Mouse (Mus musculus) midbrain, embryonic 14.5 days (tissue): ENCODE measurements around the gene Kcns1. TPM values are rescaled to one million over a fixed set of nuclear protein-coding genes. Genes with fewer than 3 reads are reported as not detected.

ENCODE experiments used
- ATAC-seq: fragments of 200-750 bp; cut with Nextera tagmentation; 2 replicates; pipeline ENCODE4 v1.8.0; 2017; ENCODE audit warnings: moderate number of reproducible peaks, moderate library complexity; ENCODE audit not compliant: low FRiP score, low TSS enrichment
- DNase-seq: peaks from one replicate; pipeline ENCODE4 v3.0.0-alpha.2; 2015
- H3K27ac ChIP-seq: fragments of 300-500 bp; sonication (generic); replicated peaks from 2 replicates; pipeline ENCODE4 v1.5.1; 2014; ENCODE audit warnings: mild to moderate bottlenecking, low read depth, low read length, moderate library complexity
- H3K27me3 ChIP-seq: fragments of 300-500 bp; sonication (generic); 2 replicates; pipeline ENCODE4 v1.6.1; 2014; ENCODE audit warnings: low read length, control low read depth, mixed read lengths; ENCODE audit not compliant: control insufficient read depth, insufficient read depth
- H3K36me3 ChIP-seq: fragments of 300-500 bp; sonication (generic); 2 replicates; pipeline ENCODE4 v1.6.1; 2014; ENCODE audit warnings: low read length, control low read depth; ENCODE audit not compliant: control insufficient read depth, insufficient read depth
- H3K4me1 ChIP-seq: fragments of 300-500 bp; sonication (generic); 2 replicates; pipeline ENCODE4 v1.6.1; 2014; ENCODE audit warnings: mild to moderate bottlenecking, antibody characterized with exemption, low read length, control low read depth; ENCODE audit not compliant: control insufficient read depth, insufficient read depth
- H3K4me2 ChIP-seq: fragments of 300-500 bp; sonication (generic); 2 replicates; pipeline ENCODE4 v1.6.1; 2014; ENCODE audit warnings: mild to moderate bottlenecking, low read length, moderate library complexity
- H3K4me3 ChIP-seq: fragments of 300-500 bp; sonication (generic); replicated peaks from 2 replicates; pipeline ENCODE4 v1.5.1; 2014; ENCODE audit warnings: low read depth, low read length
- H3K9ac ChIP-seq: fragments of 300-500 bp; sonication (generic); replicated peaks from 2 replicates; pipeline ENCODE4 v1.6.1; 2014; ENCODE audit warnings: mild to moderate bottlenecking, low read length, moderate library complexity
- H3K9me3 ChIP-seq: fragments of 300-500 bp; sonication (generic); 2 replicates; pipeline ENCODE4 v1.6.1; 2016; ENCODE audit warnings: low read length, control low read depth, mixed read lengths; ENCODE audit not compliant: control insufficient read depth
- WGBS: fragments of 180-500 bp; shearing (Covaris S2); extraction: QIAGEN DNeasy Blood & Tissue Kit; methylation state at CpG from one replicate; pipeline ENCODE4 v1.1.7; 2014; 5-methylcytosine and 5-hydroxymethylcytosine counted together
- polyA plus RNA-seq: library from polyadenylated mRNA; unstranded; fragments of >200 nt; fragmentation: Nextera tagmentation; extraction: Ambion mirVana; gene quantifications from 2 replicates; pipeline ENCODE4 v1.2.1, GENCODE M21; 2014

Kcns1 gene
- polyA plus RNA-seq, 1 experiment from 2014 or later: 0.62 TPM

GRCm38 (mm10) chr2:164123169-164123766 is 47.6 kb downstream of the Kcns1 start:
- ATAC-seq (no peak), DNase-seq (no peak)
- H3K9me3 ChIP-seq: no peaks in the 10 kb centered on the region
- H3K4me2 ChIP-seq: no peak overlapping the region
- no peak overlapping the region for H3K27ac ChIP-seq
- H3K36me3 ChIP-seq: peaks cover 45% of the 10 kb centered on the region
- no peaks in the 10 kb centered on the region for H3K4me1 ChIP-seq
- no peak overlapping the region for H3K4me3 ChIP-seq
- WGBS: 89% methylated on average over 5 of the region's 5 CpGs
- H3K9ac ChIP-seq: no peak overlapping the region
- H3K27me3 ChIP-seq: no peaks in the 10 kb centered on the region

DNA sequence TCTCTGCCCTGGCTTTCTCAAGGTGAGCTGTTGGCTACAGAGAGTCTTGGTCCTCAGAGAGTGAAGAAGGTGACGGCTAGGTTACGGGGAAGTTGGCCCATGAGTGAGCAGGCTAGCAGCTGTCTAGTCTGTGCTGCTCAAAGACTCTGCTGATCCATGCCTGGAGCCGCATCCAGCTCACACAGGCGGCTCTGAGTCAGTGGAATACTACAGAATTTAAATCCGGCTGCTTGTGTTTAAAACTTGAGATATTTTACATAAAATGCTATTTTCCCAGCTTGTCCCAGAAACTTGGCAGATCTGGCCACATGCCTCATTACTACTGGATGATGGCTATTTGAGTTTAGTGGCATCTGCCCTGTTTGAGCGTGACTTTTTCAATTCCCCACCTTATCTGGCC is 51.4 kb downstream of the Kcns1 start:
- H3K4me2 ChIP-seq: no peak overlapping the region
- peaks cover 43% of the 10 kb centered on the region for H3K36me3 ChIP-seq
- no peak overlapping the region for H3K4me3 ChIP-seq
- 94% methylated on average over 6 of the region's 6 CpGs for WGBS
- no peak for DNase-seq
- H3K4me1 ChIP-seq: no peaks in the 10 kb centered on the region
- H3K9ac ChIP-seq: no peak overlapping the region
- H3K27ac ChIP-seq: no peak overlapping the region
- H3K9me3 ChIP-seq: no peaks in the 10 kb centered on the region
- no peak for ATAC-seq
- H3K27me3 ChIP-seq: no peaks in the 10 kb centered on the region

DNA sequence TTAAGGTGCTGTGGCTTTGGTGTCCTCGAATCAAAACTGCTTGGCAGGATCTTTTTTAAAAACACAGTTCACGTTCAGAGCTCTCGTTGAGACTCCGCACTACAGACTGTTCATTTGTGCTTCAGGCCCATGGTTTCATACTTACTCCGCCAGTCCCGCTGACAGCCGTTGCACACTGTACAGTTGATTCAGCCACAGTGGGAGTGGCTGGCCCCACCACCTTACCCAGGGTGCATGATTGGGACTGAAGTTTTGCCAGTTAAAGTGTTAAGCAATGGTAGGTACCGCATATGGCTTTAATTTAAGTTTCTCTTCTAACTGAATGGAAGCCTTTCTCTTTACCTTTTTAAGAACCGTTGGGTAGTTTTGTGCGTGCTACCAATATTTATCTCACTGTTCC is 55.4 kb downstream of the Kcns1 start:
- DNase-seq (no peak), ATAC-seq (no peak)
- no peaks in the 10 kb centered on the region for H3K4me1 ChIP-seq
- no peaks in the 10 kb centered on the region for H3K27me3 ChIP-seq
- no peak overlapping the region for H3K9ac ChIP-seq
- no peak overlapping the region for H3K4me2 ChIP-seq
- no peaks in the 10 kb centered on the region for H3K9me3 ChIP-seq
- WGBS: 94% methylated on average over 10 of the region's 10 CpGs
- H3K27ac ChIP-seq: no peak overlapping the region
- no peak overlapping the region for H3K4me3 ChIP-seq
- peaks cover 36% of the 10 kb centered on the region for H3K36me3 ChIP-seq

DNA sequence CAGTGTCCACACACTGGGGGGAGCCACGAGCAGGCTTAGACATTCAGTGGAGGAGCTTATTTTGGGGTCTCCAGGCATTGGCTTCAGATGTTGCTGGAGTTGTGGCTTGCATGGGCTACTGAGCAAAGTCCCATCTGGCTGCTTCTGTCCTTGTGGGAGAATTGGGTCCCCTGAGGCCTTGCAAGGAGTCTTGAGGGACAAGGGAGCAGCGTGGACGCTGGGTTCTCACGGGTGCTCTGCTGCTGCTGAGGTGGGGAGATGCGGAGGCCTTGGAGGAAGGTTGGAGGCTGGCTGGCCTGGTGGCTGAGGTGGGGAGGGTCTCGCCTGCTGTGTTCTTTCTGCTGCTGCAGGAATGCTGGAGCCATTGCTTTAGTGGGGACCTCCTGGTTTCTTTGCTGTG is 56.9 kb downstream of the Kcns1 start:
- 90% methylated on average over 6 of the region's 6 CpGs for WGBS
- no peak overlapping the region for H3K9ac ChIP-seq
- no peak overlapping the region for H3K27ac ChIP-seq
- peaks cover 26% of the 10 kb centered on the region for H3K36me3 ChIP-seq
- no peak overlapping the region for H3K4me3 ChIP-seq
- no peak for DNase-seq
- no peak for ATAC-seq
- no peaks in the 10 kb centered on the region for H3K4me1 ChIP-seq
- no peaks in the 10 kb centered on the region for H3K9me3 ChIP-seq
- H3K27me3 ChIP-seq: no peaks in the 10 kb centered on the region
- H3K4me2 ChIP-seq: no peak overlapping the region

Other genes starting within 250 kb of the Kcns1 start
- 394 and 437 TPM in 2 replicates for gene Ywhab, start 176.2 kb downstream of the Kcns1 start, polyA plus RNA-seq
- gene Pabpc1l, start 145.7 kb downstream of the Kcns1 start, polyA plus RNA-seq: 0.92 and 1.6 TPM in 2 replicates
- 26.3 and 35.0 TPM in 2 replicates for gene Stk4, start 100.8 kb downstream of the Kcns1 start, polyA plus RNA-seq
- gene Tomm34, start 99.9 kb downstream of the Kcns1 start, polyA plus RNA-seq: 46.3 and 50.3 TPM in 2 replicates
- gene Wfdc5, start 11.6 kb upstream of the Kcns1 start, polyA plus RNA-seq: not detected in 2 replicates
- not detected in 2 replicates for gene Wfdc12, start 19.5 kb upstream of the Kcns1 start, polyA plus RNA-seq
- gene Wfdc15a, start 29.0 kb upstream of the Kcns1 start, polyA plus RNA-seq: not detected in 2 replicates
- gene Wfdc15b, start 50.5 kb upstream of the Kcns1 start, polyA plus RNA-seq: not detected in 2 replicates
- not detected in 2 replicates for gene Svs2, start 67.4 kb upstream of the Kcns1 start, polyA plus RNA-seq
- not detected in 2 replicates for gene Svs3b, start 85.5 kb upstream of the Kcns1 start, polyA plus RNA-seq
- gene Svs4, start 107.3 kb upstream of the Kcns1 start, polyA plus RNA-seq: not detected in 2 replicates
- gene Svs3a, start 118.2 kb upstream of the Kcns1 start, polyA plus RNA-seq: not detected in 2 replicates
- gene Svs6, start 145.6 kb upstream of the Kcns1 start, polyA plus RNA-seq: not detected in 2 replicates
- gene Svs5, start 161.6 kb upstream of the Kcns1 start, polyA plus RNA-seq: not detected in 2 replicates
- not detected in 2 replicates for gene Slpi, start 218.0 kb upstream of the Kcns1 start, polyA plus RNA-seq
- not detected in 2 replicates for gene Rbpjl, start 232.0 kb upstream of the Kcns1 start, polyA plus RNA-seq
- gene Matn4, start 234.0 kb upstream of the Kcns1 start, polyA plus RNA-seq: not detected in 2 replicates